Comparison of ENCODE assay signal across 22 mouse cellular contexts in genomic region chr13:109982821-109983443, GRCm38 (mm10).
A peak's percentile ranks its signal among the peaks of the same experiment; 100 is the strongest.
DNase-seq lines count a peak whose midpoint lies in the region; ATAC-seq and TF ChIP-seq lines count a peak whose summit lies in the region.
"Had no signal": no experiment of that assay in that cellular context is flagged by ENCODE, and none has a peak within 500 bp of the region (broad histone marks: within the 10 kb centered on the region; RNA-seq: fewer than 3 reads in every experiment).

No protein-coding gene starts in this region.

- no peaks in the 10 kb centered on the region for H3K27me3 ChIP-seq in forebrain, embryonic 14.5 days (replicated peaks; ENCODE audit: control insufficient read depth, insufficient read depth, low read length)
- H3K27me3 ChIP-seq in forebrain, embryonic 12.5 days, result no peaks in the 10 kb centered on the region
- H3K27me3 ChIP-seq in heart, postnatal 0 days (ENCODE audit: control insufficient read depth, insufficient read depth, low read length), result no peaks in the 10 kb centered on the region
- no peaks in the 10 kb centered on the region for H3K27me3 ChIP-seq in heart, embryonic 12.5 days (replicated peaks)
- H3K27me3 ChIP-seq in neural tube, embryonic 15.5 days (replicated peaks), result no peaks in the 10 kb centered on the region
- no peaks in the 10 kb centered on the region for H3K27me3 ChIP-seq in kidney, embryonic 15.5 days
- H3K27me3 ChIP-seq: CH12.LX; embryonic facial prominence, embryonic 12.5 days; liver, embryonic 13.5 days; lung, embryonic 15.5 days; neural tube, embryonic 13.5 days had no signal

- no peak overlapping the region for H3K4me3 ChIP-seq in forebrain, embryonic 14.5 days (ENCODE audit: low read depth, low read length)
- no peak overlapping the region for H3K4me3 ChIP-seq in forebrain, embryonic 12.5 days (replicated peaks)
- no peak overlapping the region for H3K4me3 ChIP-seq in heart, postnatal 0 days (ENCODE audit: low read depth, low read length)
- no peak overlapping the region for H3K4me3 ChIP-seq in heart, embryonic 12.5 days
- H3K4me3 ChIP-seq in neural tube, embryonic 15.5 days (replicated peaks), result no peak overlapping the region
- H3K4me3 ChIP-seq in kidney, embryonic 15.5 days (replicated peaks), result no peak overlapping the region
- H3K4me3 ChIP-seq: embryonic facial prominence, embryonic 12.5 days; limb, embryonic 12.5 days; liver, embryonic 13.5 days; lung, embryonic 15.5 days; neural tube, embryonic 13.5 days had no signal

- peak; percentile 61 for DNase-seq in forebrain, embryonic 14.5 days (ENCODE audit: low spot score)
- no peak for DNase-seq in heart, postnatal 0 days (ENCODE audit: low spot score)
- DNase-seq in neural tube, embryonic 10.5 days (ENCODE audit: extremely low spot score, low spot score), result no peak
- DNase-seq: adrenal gland, adult 2 months; cerebellum, adult 2 months; gastrocnemius, postnatal 14 days; kidney, adult 9 months; kidney, postnatal 4 days; liver, embryonic 13.5 days; retina, postnatal 1 day; thymus, postnatal 36 days had no signal

- H3K4me1 ChIP-seq in forebrain, embryonic 14.5 days (ENCODE audit: control insufficient read depth, insufficient read depth, low read length), result peaks cover 2% of the 10 kb centered on the region; the same call in 1 of the 2 replicates
- H3K4me1 ChIP-seq in forebrain, embryonic 12.5 days, result no peaks in the 10 kb centered on the region
- H3K4me1 ChIP-seq in heart, postnatal 0 days (ENCODE audit: control insufficient read depth, insufficient read depth), result peaks cover 13% of the 10 kb centered on the region; the same call in 1 of the 2 replicates
- H3K4me1 ChIP-seq in heart, embryonic 12.5 days (replicated peaks), result peaks cover 15% of the 10 kb centered on the region
- H3K4me1 ChIP-seq in neural tube, embryonic 15.5 days, result peaks cover 3% of the 10 kb centered on the region; the same call in 1 of the 2 replicates
- H3K4me1 ChIP-seq in kidney, embryonic 15.5 days, result no peaks in the 10 kb centered on the region
- H3K4me1 ChIP-seq: embryonic facial prominence, embryonic 12.5 days; liver, embryonic 13.5 days; lung, embryonic 15.5 days had no signal

- no peaks in the 10 kb centered on the region for H3K9me3 ChIP-seq in forebrain, embryonic 14.5 days (replicated peaks; ENCODE audit: control insufficient read depth, low read length)
- no peaks in the 10 kb centered on the region for H3K9me3 ChIP-seq in forebrain, embryonic 12.5 days
- no peaks in the 10 kb centered on the region for H3K9me3 ChIP-seq in heart, postnatal 0 days (replicated peaks; ENCODE audit: control insufficient read depth, low read length)
- no peaks in the 10 kb centered on the region for H3K9me3 ChIP-seq in heart, embryonic 12.5 days (replicated peaks)
- H3K9me3 ChIP-seq in neural tube, embryonic 15.5 days (replicated peaks), result no peaks in the 10 kb centered on the region
- H3K9me3 ChIP-seq in kidney, embryonic 15.5 days (replicated peaks), result no peaks in the 10 kb centered on the region
- H3K9me3 ChIP-seq: embryonic facial prominence, embryonic 12.5 days; limb, embryonic 12.5 days; liver, embryonic 13.5 days; lung, embryonic 15.5 days; neural tube, embryonic 13.5 days had no signal

- H3K4me2 ChIP-seq in forebrain, embryonic 14.5 days (ENCODE audit: low read length), result no peak overlapping the region
- no peak overlapping the region for H3K4me2 ChIP-seq in forebrain, embryonic 12.5 days
- H3K4me2 ChIP-seq in heart, postnatal 0 days (ENCODE audit: low read depth, low read length), result peak overlapping the region; percentile 4; the same call in 1 of the 2 replicates
- no peak overlapping the region for H3K4me2 ChIP-seq in heart, embryonic 12.5 days
- H3K4me2 ChIP-seq in neural tube, embryonic 15.5 days, result no peak overlapping the region
- no peak overlapping the region for H3K4me2 ChIP-seq in kidney, embryonic 15.5 days
- H3K4me2 ChIP-seq: embryonic facial prominence, embryonic 12.5 days; heart, embryonic 11.5 days; limb, embryonic 12.5 days; liver, embryonic 13.5 days; lung, embryonic 15.5 days; neural tube, embryonic 13.5 days had no signal

- TF ChIP-seq CTCF in heart, postnatal 0 days (IDR thresholded peaks at IDR 0.05; ENCODE audit: low read depth), result no peak

- H3K27ac ChIP-seq in forebrain, embryonic 14.5 days (ENCODE audit: low read depth, low read length), result peak overlapping the region; percentile 48; the same call in 1 of the 2 replicates
- no peak overlapping the region for H3K27ac ChIP-seq in forebrain, embryonic 12.5 days
- no peak overlapping the region for H3K27ac ChIP-seq in heart, postnatal 0 days (ENCODE audit: low read depth)
- no peak overlapping the region for H3K27ac ChIP-seq in heart, embryonic 12.5 days (ENCODE audit: poor library complexity, severe bottlenecking)
- no peak overlapping the region for H3K27ac ChIP-seq in neural tube, embryonic 15.5 days (replicated peaks)
- H3K27ac ChIP-seq in kidney, embryonic 15.5 days, result no peak overlapping the region
- H3K27ac ChIP-seq: embryonic facial prominence, embryonic 12.5 days; limb, embryonic 12.5 days; liver, embryonic 13.5 days; lung, embryonic 15.5 days; macrophage; neural tube, embryonic 13.5 days had no signal

- H3K9ac ChIP-seq in forebrain, embryonic 14.5 days (ENCODE audit: low read length), result no peak overlapping the region
- no peak overlapping the region for H3K9ac ChIP-seq in forebrain, embryonic 12.5 days
- no peak overlapping the region for H3K9ac ChIP-seq in heart, postnatal 0 days (replicated peaks; ENCODE audit: low read depth, low read length)
- H3K9ac ChIP-seq in heart, embryonic 12.5 days, result no peak overlapping the region
- no peak overlapping the region for H3K9ac ChIP-seq in neural tube, embryonic 15.5 days (replicated peaks)
- H3K9ac ChIP-seq in kidney, embryonic 15.5 days, result no peak overlapping the region
- H3K9ac ChIP-seq: embryonic facial prominence, embryonic 12.5 days; limb, embryonic 12.5 days; liver, embryonic 13.5 days; lung, embryonic 15.5 days; neural tube, embryonic 13.5 days had no signal

- peak; percentile 44; the same call in 1 of the 2 replicates for ATAC-seq in forebrain, embryonic 14.5 days
- no peak for ATAC-seq in forebrain, embryonic 12.5 days (ENCODE audit: low FRiP score)
- no peak for ATAC-seq in heart, postnatal 0 days (ENCODE audit: insufficient read depth, low read depth)
- no peak for ATAC-seq in heart, embryonic 12.5 days (ENCODE audit: insufficient number of reproducible peaks, low FRiP score)
- ATAC-seq in neural tube, embryonic 15.5 days (ENCODE audit: low FRiP score), result peak; percentile 47; the same call in 1 of the 2 replicates
- no peak for ATAC-seq in kidney, embryonic 15.5 days (replicated peaks; ENCODE audit: low FRiP score)

- no peaks in the 10 kb centered on the region for H3K36me3 ChIP-seq in forebrain, embryonic 14.5 days (ENCODE audit: control insufficient read depth, insufficient read depth, low read length)
- H3K36me3 ChIP-seq in forebrain, embryonic 12.5 days (replicated peaks), result no peaks in the 10 kb centered on the region
- H3K36me3 ChIP-seq in heart, postnatal 0 days (replicated peaks; ENCODE audit: control insufficient read depth, insufficient read depth, low read length), result no peaks in the 10 kb centered on the region
- H3K36me3 ChIP-seq in heart, embryonic 12.5 days, result no peaks in the 10 kb centered on the region
- H3K36me3 ChIP-seq in neural tube, embryonic 15.5 days, result no peaks in the 10 kb centered on the region
- H3K36me3 ChIP-seq in kidney, embryonic 15.5 days, result no peaks in the 10 kb centered on the region
- H3K36me3 ChIP-seq: embryonic facial prominence, embryonic 12.5 days; limb, embryonic 12.5 days; liver, embryonic 13.5 days; lung, embryonic 15.5 days; neural tube, embryonic 13.5 days had no signal

- TF ChIP-seq EP300 in heart, postnatal 0 days (IDR thresholded peaks at IDR 0.05; ENCODE audit: low read depth), result no peak

- WGBS in forebrain, embryonic 14.5 days, result 53% methylated on average over 10 of the region's 10 CpGs
- WGBS in forebrain, embryonic 12.5 days, result 63% methylated on average over 10 of the region's 10 CpGs
- 47% methylated on average over 10 of the region's 10 CpGs for WGBS in heart, postnatal 0 days
- 66% methylated on average over 10 of the region's 10 CpGs for WGBS in heart, embryonic 12.5 days
- WGBS in neural tube, embryonic 15.5 days, result 44% methylated on average over 10 of the region's 10 CpGs
- WGBS in kidney, embryonic 15.5 days, result 49% methylated on average over 10 of the region's 10 CpGs

Comparison
In these comparisons a context has a peak if more than half of its experiments do, and no peak if none do; other contexts are left out.
1. ATAC-seq: peak in forebrain, embryonic 14.5 days (single experiment) and neural tube, embryonic 15.5 days (single experiment); none in forebrain, embryonic 12.5 days (single experiment), heart, postnatal 0 days (single experiment), heart, embryonic 12.5 days (single experiment) and kidney, embryonic 15.5 days (single experiment).